Mouse (Mus musculus): ENCODE results near the gene Ankrd26. TPM values are rescaled to one million over a fixed set of nuclear protein-coding genes. Genes with fewer than 3 reads are reported as not detected.

Gene Ankrd26
- polyA plus RNA-seq, 1 experiment, result 0.12 TPM

- TF ChIP-seq FLI1 (IDR thresholded peaks at IDR 0.05; ENCODE audit: low read length), result no peak
- TF ChIP-seq GATA1 (IDR thresholded peaks at IDR 0.05; ENCODE audit: borderline replicate concordance, low read length), result no peak
These were observed 82.9 kb downstream of the Ankrd26 start, which contains the start of gene Zfp9 for GRCm38 (mm10) chr6:118478957-118479708. TSS of gene Zfp9 (minus strand) at chr6:118479320.

GRCm38 (mm10) chr6:118477875-118478785 lies 83.9 kb downstream of the Ankrd26 start:
- TF ChIP-seq FLI1 (IDR thresholded peaks at IDR 0.05; ENCODE audit: low read length) (no peak), GATA1 (IDR thresholded peaks at IDR 0.05; ENCODE audit: borderline replicate concordance, low read length) (no peak)
- Histone ChIP-seq H3K4me3 (replicated peaks) (no peak overlapping the region), H3K36me3 (replicated peaks; ENCODE audit: low read length) (no peaks in the 10 kb centered on the region), H3K27me3 (replicated peaks) (peaks cover 60% of the 10 kb centered on the region), H3K4me1 (peaks cover 13% of the 10 kb centered on the region), H3K9me3 (peaks cover 7% of the 10 kb centered on the region)

More at GRCm38 (mm10) chr6:118478957-118479708, 82.9 kb downstream of the Ankrd26 start, which contains the start of gene Zfp9:
- Histone ChIP-seq H3K36me3 (replicated peaks; ENCODE audit: low read length) (no peaks in the 10 kb centered on the region), H3K4me1 (peaks cover 13% of the 10 kb centered on the region), H3K9me3 (peaks cover 7% of the 10 kb centered on the region), H3K27me3 (replicated peaks) (peaks cover 64% of the 10 kb centered on the region), H3K4me3 (replicated peaks) (peak within 1 kb of the TSS; percentile 91)

GRCm38 (mm10) chr6:118462069-118462705 lies 99.8 kb downstream of the Ankrd26 start:
- H3K9me3 ChIP-seq, result no peaks in the 10 kb centered on the region

GRCm38 (mm10) chr6:118457726-118458125 lies 104.3 kb downstream of the Ankrd26 start:
- Histone ChIP-seq H3K9me3 (no peaks in the 10 kb centered on the region), H3K36me3 (replicated peaks; ENCODE audit: low read length) (no peaks in the 10 kb centered on the region), H3K4me1 (peaks cover 18% of the 10 kb centered on the region), H3K27me3 (replicated peaks) (peaks cover 8% of the 10 kb centered on the region), H3K4me3 (replicated peaks) (no peak overlapping the region)
- no peak for TF ChIP-seq GATA1 (IDR thresholded peaks at IDR 0.05; ENCODE audit: borderline replicate concordance, low read length)
- no peak for TF ChIP-seq FLI1 (IDR thresholded peaks at IDR 0.05; ENCODE audit: low read length)

More at GRCm38 (mm10) chr6:118462069-118462705, 99.8 kb downstream of the Ankrd26 start:
- Histone ChIP-seq H3K4me3 (replicated peaks) (no peak overlapping the region), H3K4me1 (no peaks in the 10 kb centered on the region), H3K36me3 (replicated peaks; ENCODE audit: low read length) (no peaks in the 10 kb centered on the region), H3K27me3 (replicated peaks) (peaks cover 12% of the 10 kb centered on the region)
- TF ChIP-seq GATA1 (IDR thresholded peaks at IDR 0.05; ENCODE audit: borderline replicate concordance, low read length), result no peak
- TF ChIP-seq FLI1 (IDR thresholded peaks at IDR 0.05; ENCODE audit: low read length), result no peak

- no peak for TF ChIP-seq GATA1 (IDR thresholded peaks at IDR 0.05; ENCODE audit: borderline replicate concordance, low read length)
These were observed 106.9 kb downstream of the Ankrd26 start, which contains the start of gene Zfp248 for GRCm38 (mm10) chr6:118455042-118455631. TSS of gene Zfp248 (minus strand) at chr6:118455528.

GRCm38 (mm10) chr6:118454452-118454851 lies 107.6 kb downstream of the Ankrd26 start:
- Histone ChIP-seq H3K9me3 (no peaks in the 10 kb centered on the region), H3K4me1 (peaks cover 18% of the 10 kb centered on the region), H3K4me3 (replicated peaks) (peak overlapping the region; percentile 98), H3K36me3 (replicated peaks; ENCODE audit: low read length) (no peaks in the 10 kb centered on the region), H3K27me3 (replicated peaks) (peaks cover 6% of the 10 kb centered on the region)
- TF ChIP-seq GATA1 (IDR thresholded peaks at IDR 0.05; ENCODE audit: borderline replicate concordance, low read length) (no peak), FLI1 (IDR thresholded peaks at IDR 0.05; ENCODE audit: low read length) (no peak)

More at GRCm38 (mm10) chr6:118455042-118455631, 106.9 kb downstream of the Ankrd26 start, which contains the start of gene Zfp248:
- peaks cover 18% of the 10 kb centered on the region for H3K4me1 ChIP-seq
- peaks cover 6% of the 10 kb centered on the region for H3K27me3 ChIP-seq (replicated peaks)
- H3K36me3 ChIP-seq (replicated peaks; ENCODE audit: low read length), result no peaks in the 10 kb centered on the region
- H3K4me3 ChIP-seq (replicated peaks), result peak within 1 kb of the TSS; percentile 98
- no peaks in the 10 kb centered on the region for H3K9me3 ChIP-seq

Other genes with a start within 250 kb of the Ankrd26 start
- gene Bms1, start 142.8 kb downstream of the Ankrd26 start, polyA plus RNA-seq (2012; ENCODE audit: insufficient read depth, low replicate concordance), result 5.7 and 15.7 TPM in 2 replicates
- gene Zfp248, start 106.7 kb downstream of the Ankrd26 start, polyA plus RNA-seq (2012; ENCODE audit: insufficient read depth, low replicate concordance), result 0.38 TPM in 1 of 2 replicates, not detected in the other
- gene Zfp9, start 82.9 kb downstream of the Ankrd26 start, polyA plus RNA-seq (2012; ENCODE audit: insufficient read depth, low replicate concordance), result 0.06 TPM in 1 of 2 replicates, not detected in the other

All from megakaryocyte, embryonic 14.5 days (primary cell).